Mouse (Mus musculus) Patski (cell line): Measurements from ENCODE around the gene Prkca. TPM values are rescaled to one million over a fixed set of nuclear protein-coding genes. Genes with fewer than 3 reads are reported as not detected.

Source experiments
- ATAC-seq: fragments of 100-300 bp; one replicate; pipeline ENCODE4 v1.8.0; 2021
- CTCF ChIA-PET: fragments of 350-600 bp; sonication (Branson Sonifier 250); formaldehyde crosslinking; loops from one replicate; lab custom pipeline; 2022; ENCODE audit warnings: inconsistent platforms; lab: Charles Lee
- POLR2A ChIA-PET: fragments of 350-600 bp; sonication (Branson Sonifier 250); formaldehyde crosslinking; loops from one replicate; lab custom pipeline; 2022; ENCODE audit warnings: antibody characterized with exemption, inconsistent platforms; lab: Charles Lee
- DNase-seq: peaks from one replicate; pipeline ENCODE4 v3.0.0-alpha.2; 2011; ENCODE audit warnings: low read depth, low spot score
- H3K27me3 ChIP-seq: fragments of 371-371 bp; one replicate; pipeline ENCODE4 v1.5.1; 2021
- CTCF ChIP-seq: fragments of 100-300 bp; IDR thresholded peaks from one replicate; pipeline ENCODE4 v1.5.1; 2021
- in situ Hi-C: fragments of 300-500 bp; cut with MboI; formaldehyde crosslinking; loops from 3 replicates; pipeline ENCODE4 v1.11.1; 2018; ENCODE audit warnings: low pct_unique_long_range_greater_than_20kb, mixed read lengths
- polyA plus RNA-seq: library from polyadenylated mRNA; unstranded; gene quantifications from one replicate; pipeline ENCODE4 v1.2.3, GENCODE M21; 2021

The Prkca gene
- polyA plus RNA-seq, 1 experiment from 2014 or later, result 37.4 TPM

DNA sequence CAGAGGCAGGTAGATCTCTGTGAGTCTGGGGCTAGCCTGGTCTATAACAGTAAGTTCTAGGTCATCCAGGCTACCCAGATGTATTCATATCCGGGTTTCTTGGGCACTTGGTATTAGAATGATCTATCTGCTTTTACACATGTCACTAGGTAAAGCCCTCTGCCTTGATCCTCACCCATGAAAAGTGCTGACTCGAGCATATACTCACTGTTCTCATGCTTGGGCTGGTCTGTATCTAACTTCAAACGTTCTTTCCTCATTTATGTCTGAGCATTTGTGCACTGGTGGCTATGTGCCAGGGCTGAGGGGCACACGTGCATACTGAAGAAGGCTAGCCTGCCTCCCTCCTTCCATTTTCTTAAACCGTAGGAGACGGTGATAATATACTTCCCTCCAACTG lies 272.5 kb downstream of the Prkca start:
- ChIA-PET CTCF (interaction anchor here (1.4 kb wide), 1 partner anchor 59 kb away, joined by 3 read pairs; no protein-coding TSS in a partner anchor), POLR2A (no interaction called here)
- in situ Hi-C loops, result no loop called here
- ATAC-seq (no peak), DNase-seq (no peak)
- no peaks in the 10 kb centered on the region for H3K27me3 ChIP-seq
- no peak for TF ChIP-seq CTCF

DNA sequence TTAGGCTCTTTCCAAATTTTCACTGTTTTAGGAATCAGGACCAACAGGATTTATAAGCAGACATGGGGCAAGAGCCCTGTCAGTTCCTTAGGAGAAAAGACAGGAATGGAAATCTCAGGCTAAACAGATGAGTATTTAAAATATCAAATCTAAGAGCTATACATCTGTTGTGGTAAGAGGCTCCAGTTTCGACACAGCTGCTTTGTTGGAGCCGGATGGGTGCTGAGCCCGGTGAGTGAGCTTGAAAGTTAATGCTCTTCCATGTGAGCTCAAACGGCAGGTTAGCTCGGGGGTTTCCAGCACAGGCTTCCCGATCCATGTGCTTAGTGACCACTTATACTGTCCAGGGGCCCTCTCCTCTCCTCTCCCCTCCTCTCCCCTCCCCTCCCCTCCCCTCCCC lies 273.7 kb downstream of the Prkca start:
- no peak for TF ChIP-seq CTCF
- CTCF ChIA-PET, result no interaction called here
- in situ Hi-C loops, result no loop called here
- ATAC-seq (no peak), DNase-seq (no peak)
- no peaks in the 10 kb centered on the region for H3K27me3 ChIP-seq
- POLR2A ChIA-PET, result no interaction called here

- no peak for TF ChIP-seq CTCF
- no peaks in the 10 kb centered on the region for H3K27me3 ChIP-seq
- POLR2A ChIA-PET, result no interaction called here
- in situ Hi-C loops, result no loop called here
- CTCF ChIA-PET, result no interaction called here
- ATAC-seq, result no peak
- DNase-seq, result no peak
Observed at GRCm38 (mm10) chr11:108068430-108068829, 275.3 kb downstream of the Prkca start.

DNA sequence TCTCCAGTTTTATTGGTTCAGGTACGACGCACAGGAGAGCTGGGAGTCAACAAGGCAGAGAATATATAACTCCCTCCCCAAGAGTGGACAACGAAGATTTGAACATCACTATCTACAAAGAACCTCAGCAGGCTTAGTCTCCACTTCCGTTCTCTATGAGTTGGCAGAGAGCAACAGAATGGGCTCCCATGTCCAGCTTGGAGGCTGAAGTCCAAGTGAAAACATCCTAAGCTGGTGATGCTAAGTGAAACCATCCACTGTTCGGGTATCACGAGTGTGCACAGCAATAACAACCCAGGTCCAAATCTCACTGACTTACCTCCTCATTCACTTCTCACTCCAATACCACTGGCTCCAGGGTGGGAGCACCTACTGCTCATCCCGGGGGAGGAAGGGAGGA lies 276.6 kb downstream of the Prkca start:
- TF ChIP-seq CTCF, result no peak
- no peak for DNase-seq
- ATAC-seq, result no peak
- CTCF ChIA-PET, result interaction anchor here (1.1 kb wide), 1 partner anchor 47 kb away, joined by 3 read pairs; no protein-coding TSS in a partner anchor
- H3K27me3 ChIP-seq, result no peaks in the 10 kb centered on the region
- POLR2A ChIA-PET, result no interaction called here
- in situ Hi-C loops, result no loop called here

DNA sequence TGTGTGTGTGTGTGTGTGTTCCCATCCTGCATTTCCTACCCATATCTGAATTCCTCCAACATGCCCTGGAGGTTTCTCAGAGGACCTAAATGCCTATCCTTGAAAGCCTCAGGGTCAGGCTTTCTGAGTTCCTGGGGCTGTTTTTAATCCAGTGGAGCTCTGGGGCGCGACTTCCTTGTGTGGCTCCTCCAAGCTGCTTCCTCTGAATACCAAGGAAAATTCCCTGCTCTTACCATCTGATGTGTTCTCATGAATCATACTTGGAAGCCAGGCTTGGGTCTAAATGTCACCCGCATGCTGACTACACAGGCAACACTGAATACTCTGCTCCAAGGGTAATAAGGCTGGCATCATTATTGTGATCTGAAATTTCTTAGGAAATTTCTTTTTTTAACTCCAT lies 279.3 kb downstream of the Prkca start:
- H3K27me3 ChIP-seq, result no peaks in the 10 kb centered on the region
- DNase-seq (peak; percentile 33), ATAC-seq (peak; percentile 71)
- no peak for TF ChIP-seq CTCF
- CTCF ChIA-PET, result interaction anchor here (1.0 to 1.1 kb wide), 2 partner anchors 12 to 43 kb away, joined by 3 read pairs; no protein-coding TSS in a partner anchor
- POLR2A ChIA-PET, result interaction anchor here (0.6 to 1.3 kb wide), 2 partner anchors 29 to 356 kb away, joined by 3 read pairs; no protein-coding TSS in a partner anchor
- in situ Hi-C loops, result no loop called here

GRCm38 (mm10) chr11:108063096-108063495 lies 280.6 kb downstream of the Prkca start:
- no peak for ATAC-seq
- CTCF ChIA-PET, result interaction anchor here (1.1 kb wide), 1 partner anchor 42 kb away, joined by 3 read pairs; no protein-coding TSS in a partner anchor
- in situ Hi-C loops, result no loop called here
- H3K27me3 ChIP-seq, result no peaks in the 10 kb centered on the region
- DNase-seq, result no peak
- POLR2A ChIA-PET, result interaction anchor here (0.6 kb wide), 1 partner anchor 322 kb away, joined by 3 read pairs; no protein-coding TSS in a partner anchor
- no peak for TF ChIP-seq CTCF

DNA sequence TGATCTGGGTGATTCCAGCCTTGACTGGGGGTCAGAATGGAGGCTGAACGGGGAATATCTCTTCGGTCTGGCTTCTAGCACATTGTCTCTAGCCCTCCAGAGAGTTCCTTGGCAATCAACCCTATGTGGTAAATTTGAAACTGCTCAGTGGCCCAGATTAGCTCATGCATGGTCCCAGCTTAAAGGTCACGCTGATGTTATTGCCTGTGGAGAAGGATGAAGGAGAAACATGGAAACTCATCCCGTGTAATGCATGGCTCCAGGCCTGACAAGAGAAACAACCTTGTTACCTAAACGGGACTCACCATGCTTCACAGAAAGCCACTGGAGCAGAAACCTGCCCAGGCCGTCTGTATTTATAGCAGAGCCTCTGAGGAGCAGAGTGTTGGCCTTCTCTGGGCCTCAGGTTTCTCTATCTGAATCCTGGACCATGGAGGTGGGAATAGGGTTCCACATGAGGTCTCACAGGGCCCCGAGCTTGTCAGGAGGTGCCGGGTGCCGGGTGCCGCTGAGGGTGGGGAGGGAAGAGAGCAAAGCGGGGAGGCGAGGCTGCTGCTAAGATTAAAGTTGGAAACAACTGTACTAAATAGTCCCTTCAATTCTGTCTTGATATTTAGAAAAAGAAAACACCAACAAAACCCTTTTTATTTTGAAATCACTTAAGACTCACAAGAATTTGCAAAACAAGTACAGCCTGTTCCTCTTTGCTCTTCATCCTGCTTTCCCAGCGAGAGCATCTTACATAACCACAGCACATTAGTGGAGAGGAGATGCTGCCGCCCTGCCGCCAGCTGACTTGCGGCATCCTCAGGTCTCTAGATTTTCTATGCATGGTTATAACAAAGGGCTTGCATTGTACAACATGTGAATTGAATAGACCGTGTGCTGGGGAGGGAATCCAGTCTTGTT lies 281.9 kb downstream of the Prkca start:
- ATAC-seq (no peak), DNase-seq (no peak)
- no peaks in the 10 kb centered on the region for H3K27me3 ChIP-seq
- no peak for TF ChIP-seq CTCF
- in situ Hi-C loops, result no loop called here
- ChIA-PET CTCF (no interaction called here), POLR2A (no interaction called here)

DNA sequence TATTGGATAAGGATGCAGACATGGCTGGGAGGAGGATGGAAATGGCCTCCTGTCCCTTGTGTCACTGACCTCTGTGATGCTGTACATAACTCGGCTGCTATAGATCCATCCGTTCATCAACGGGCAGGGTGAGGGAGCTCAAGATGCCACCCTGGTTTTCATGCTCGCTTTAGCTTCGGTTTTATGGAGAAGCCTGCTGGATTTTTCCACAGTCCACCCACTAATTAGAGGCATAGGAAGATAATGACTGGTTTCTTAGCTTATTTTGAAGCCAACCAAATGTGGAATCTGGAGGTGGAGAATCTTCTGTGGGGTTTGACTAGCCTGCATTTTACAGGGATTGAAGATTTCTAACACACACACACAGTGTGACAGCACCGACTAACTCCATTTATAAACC lies 286.6 kb downstream of the Prkca start:
- ATAC-seq, result no peak
- TF ChIP-seq CTCF, result no peak
- in situ Hi-C loops, result no loop called here
- H3K27me3 ChIP-seq, result no peaks in the 10 kb centered on the region
- CTCF ChIA-PET, result no interaction called here
- no peak for DNase-seq
- POLR2A ChIA-PET, result no interaction called here

DNA sequence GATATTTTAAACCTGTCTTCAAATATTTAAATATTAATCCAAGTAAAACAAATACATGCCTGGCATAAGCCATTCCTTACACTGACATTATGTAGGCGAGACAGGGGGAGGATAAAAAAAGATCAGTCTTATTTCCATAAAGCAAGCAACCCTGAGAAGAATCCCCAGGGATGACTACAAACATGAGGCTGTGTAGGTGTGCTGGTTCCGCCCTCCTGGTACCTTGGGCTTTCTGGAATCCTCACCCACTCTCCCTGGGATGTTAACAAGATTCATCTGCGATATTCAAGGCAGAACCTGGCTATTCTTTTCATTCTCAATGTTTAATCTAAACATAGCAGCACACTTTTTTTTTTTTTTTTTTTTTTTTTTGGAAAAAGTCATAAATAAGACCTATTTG lies 289.1 kb downstream of the Prkca start:
- DNase-seq (no peak), ATAC-seq (no peak)
- in situ Hi-C loops, result no loop called here
- H3K27me3 ChIP-seq, result no peaks in the 10 kb centered on the region
- CTCF ChIA-PET, result no interaction called here
- POLR2A ChIA-PET, result no interaction called here
- TF ChIP-seq CTCF, result no peak

DNA sequence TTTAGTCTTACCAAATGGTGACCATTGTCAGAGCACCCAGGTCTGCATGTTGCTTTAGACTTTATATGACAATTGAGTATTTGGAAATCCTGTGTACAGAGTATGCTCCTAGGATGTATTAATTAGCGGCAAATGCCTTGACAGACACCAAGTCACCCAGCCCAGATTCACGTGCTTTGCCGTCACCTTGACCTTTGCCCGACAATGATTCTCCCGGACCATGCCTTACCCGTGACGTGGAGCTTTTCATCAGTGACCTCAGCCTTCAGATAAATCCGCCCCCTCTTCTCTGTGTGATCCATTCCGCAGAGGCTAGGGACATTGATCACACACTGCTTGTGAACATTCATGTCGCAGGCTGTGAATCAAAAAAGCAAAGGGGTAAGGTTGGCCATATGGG lies 290.0 kb downstream of the Prkca start:
- ATAC-seq (no peak), DNase-seq (no peak)
- in situ Hi-C loops, result no loop called here
- TF ChIP-seq CTCF, result no peak
- H3K27me3 ChIP-seq, result no peaks in the 10 kb centered on the region
- POLR2A ChIA-PET, result interaction anchor here (0.9 to 1.0 kb wide), 2 partner anchors 45 kb away, joined by 3 to 5 read pairs; no protein-coding TSS in a partner anchor
- CTCF ChIA-PET, result no interaction called here

GRCm38 (mm10) chr11:108041669-108042068 lies 302.1 kb downstream of the Prkca start:
- no peak for TF ChIP-seq CTCF
- ChIA-PET POLR2A (no interaction called here), CTCF (no interaction called here)
- H3K27me3 ChIP-seq, result no peaks in the 10 kb centered on the region
- in situ Hi-C loops, result no loop called here
- ATAC-seq (no peak), DNase-seq (no peak)
